Mouse (Mus musculus) stomach, postnatal 0 days (tissue): ENCODE data around the gene Psg23.
"Not testable (repeated sequence)": the region's sequence is repeated elsewhere in the genome, so short reads cannot be mapped to it uniquely, and the experiment has no call there.

ENCODE experiments used
- CTCF ChIP-seq: IDR thresholded peaks from 2 replicates; pipeline ENCODE4 v1.5.1; 2016; ENCODE audit warnings: antibody characterized with exemption, low read depth, mild to moderate bottlenecking, moderate library complexity
- EP300 ChIP-seq: optimal IDR thresholded peaks from 2 replicates; pipeline ENCODE3; 2016; ENCODE audit warnings: antibody characterized with exemption

DNA sequence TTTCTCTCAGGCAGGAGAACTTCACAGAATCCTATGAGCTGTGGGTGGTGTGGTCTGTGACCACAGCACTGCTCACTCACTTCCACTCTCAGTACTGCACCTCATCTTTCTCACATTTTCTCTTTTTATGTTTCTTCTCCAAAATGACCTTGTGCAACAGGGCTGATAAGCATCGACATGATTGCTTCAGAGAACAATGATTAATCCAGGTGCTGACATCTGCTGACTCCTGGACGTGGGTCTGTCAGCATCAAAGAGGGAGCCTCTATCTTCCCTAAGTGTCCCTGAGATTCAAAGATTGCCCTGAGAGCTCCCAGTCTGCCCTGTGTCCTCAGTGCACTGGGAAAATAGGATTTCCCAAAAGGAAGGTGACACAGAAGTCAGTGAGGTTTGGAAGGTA lies 40.3 kb upstream of the Psg23 start, which contains the start of gene Psg21:
- TF ChIP-seq CTCF, EP300: not testable (repeated sequence)
